Mouse (Mus musculus): ENCODE results near the gene Adgrg7. TPM values are rescaled to one million over a fixed set of nuclear protein-coding genes. Genes with fewer than 3 reads are reported as not detected.

Adgrg7 gene
- total RNA-seq, 2 experiments from 2014 or later, result not detected

GRCm38 (mm10) chr16:56710071-56710470 lies 85.6 kb downstream of the Adgrg7 start:
- DNase-seq, result no peak

GRCm38 (mm10) chr16:56705731-56706130 lies 89.9 kb downstream of the Adgrg7 start:
- DNase-seq, result no peak

- no peak for DNase-seq
Measured at GRCm38 (mm10) chr16:56700898-56701297, 94.8 kb downstream of the Adgrg7 start.

GRCm38 (mm10) chr16:56696448-56696847 lies 99.2 kb downstream of the Adgrg7 start:
- no peak for DNase-seq

DNA sequence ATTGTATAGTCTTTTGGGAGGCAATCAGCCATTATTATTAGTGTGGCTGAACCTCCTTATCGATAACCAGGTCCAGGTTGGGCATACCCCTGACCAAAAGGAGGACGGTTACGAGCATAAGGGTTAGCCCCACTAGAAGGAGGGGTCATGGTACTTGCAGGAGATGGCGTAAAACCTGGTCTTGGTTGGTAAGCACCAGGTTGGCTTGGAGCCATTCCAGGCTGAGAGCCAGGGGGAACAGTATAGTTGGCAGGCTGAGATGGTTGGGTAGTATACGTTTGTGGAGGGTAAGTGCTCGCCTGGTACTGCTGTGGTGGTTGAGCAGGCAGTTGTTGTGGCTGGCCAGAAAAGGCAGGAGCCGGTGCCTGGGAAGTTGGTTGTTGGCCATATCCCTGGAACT lies 104.9 kb downstream of the Adgrg7 start:
- no peak for DNase-seq

DNA sequence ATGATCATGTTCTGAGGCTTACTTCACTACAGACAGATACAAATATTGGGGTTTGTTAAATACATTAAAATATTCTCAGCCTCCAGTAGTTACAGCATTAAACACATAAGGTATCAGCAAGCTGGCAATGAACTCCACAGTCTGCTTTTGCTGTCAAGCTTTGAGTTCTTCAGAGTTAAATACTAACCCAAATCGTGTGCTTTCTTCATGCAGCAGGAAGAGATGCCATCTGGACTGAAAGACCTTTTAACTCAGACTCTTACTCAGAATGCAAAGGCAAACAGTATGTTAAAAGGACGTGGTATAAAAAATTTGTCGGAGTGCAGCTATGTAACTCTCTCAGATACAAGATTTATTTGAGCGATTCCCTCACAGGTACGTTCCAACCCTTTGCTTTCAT lies 108.9 kb downstream of the Adgrg7 start:
- DNase-seq, result no peak

- DNase-seq, result no peak
Measured at GRCm38 (mm10) chr16:56681010-56681645, 114.5 kb downstream of the Adgrg7 start.

DNA sequence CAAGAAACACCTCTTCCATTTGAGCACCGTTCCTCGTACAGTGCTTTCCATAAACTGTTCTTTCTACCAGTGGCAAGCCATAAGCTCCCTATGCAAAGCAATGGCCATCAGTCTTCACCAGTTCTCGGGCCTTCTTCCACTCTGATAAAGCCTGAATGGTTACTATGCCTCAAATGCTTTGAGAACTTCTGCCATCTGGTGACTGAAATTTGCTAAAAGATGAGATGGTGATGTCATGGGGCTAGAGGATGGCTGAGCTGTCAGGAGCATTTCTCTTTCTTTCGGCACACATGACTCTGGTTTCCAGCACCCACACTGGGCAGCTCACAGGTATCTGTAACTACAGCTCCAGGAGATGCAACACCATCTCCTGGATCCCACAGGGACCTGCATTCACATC lies 118.5 kb downstream of the Adgrg7 start:
- DNase-seq, result no peak

Other genes with a start within 250 kb of the Adgrg7 start
- gene Tfg, start 78.4 kb downstream of the Adgrg7 start, total RNA-seq (2021), result 10 to 100 TPM; 50.4 to 57.6 TPM
- 10 to 100 TPM; 13.6 to 15.2 TPM for gene Tmem45a, start 90.3 kb upstream of the Adgrg7 start, total RNA-seq (2021)
- gene Lnp1, start 132.2 kb upstream of the Adgrg7 start, total RNA-seq (2021), result not detected